Mouse (Mus musculus): ENCODE data around the gene Bloc1s5.

DNA sequence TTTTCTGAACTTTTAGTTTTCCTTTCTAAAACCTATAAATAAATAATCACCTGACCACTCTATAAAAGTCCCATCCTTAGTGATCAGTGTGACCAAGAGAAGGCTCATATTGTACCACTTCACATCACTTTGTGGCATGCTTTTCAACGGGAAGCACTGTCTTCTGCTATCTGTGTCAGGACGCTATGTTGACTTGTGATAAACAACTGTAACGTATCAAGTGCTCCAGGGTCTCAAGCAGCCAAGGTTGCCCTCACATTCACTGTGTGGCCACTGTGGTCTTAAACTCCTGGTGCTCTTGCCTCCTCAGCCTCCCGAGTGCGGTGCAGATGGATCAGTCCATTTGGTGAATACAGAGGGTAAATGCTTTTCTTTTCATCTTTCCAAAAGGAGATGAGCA lies 19.3 kb downstream of the Bloc1s5 start:
- TF ChIP-seq CTCF (conservative IDR thresholded peaks at IDR 0.05; ENCODE audit: insufficient read depth, insufficient read length, low read depth, low read length) = no peak
- no peak for TF ChIP-seq POLR2A (IDR thresholded peaks at IDR 0.05; ENCODE audit: low read depth, low read length)

Measured in kidney, adult 2 months (tissue).